Mouse (Mus musculus) intestine, embryonic 16.5 days (tissue): Measurements from ENCODE around the gene Cdk10. TPM values are rescaled to one million over a fixed set of nuclear protein-coding genes. Genes with fewer than 3 reads are reported as not detected.
"Not testable (repeated sequence)": the region's sequence is repeated elsewhere in the genome, so short reads cannot be mapped to it uniquely, and the experiment has no call there.

Source experiments
- ATAC-seq: fragments of 200-750 bp; cut with Nextera tagmentation; 2 replicates; pipeline ENCODE4 v1.8.0; 2017; ENCODE audit warnings: moderate TSS enrichment, moderate library complexity
- H3K27ac ChIP-seq: fragments of 300-500 bp; sonication (generic); 2 replicates; pipeline ENCODE4 v1.5.1; 2014; ENCODE audit warnings: mild to moderate bottlenecking, low read length
- H3K27me3 ChIP-seq: fragments of 300-500 bp; sonication (generic); replicated peaks from 2 replicates; pipeline ENCODE4 v1.6.1; 2014; ENCODE audit warnings: low read length, control low read depth, mixed read lengths; ENCODE audit not compliant: control insufficient read depth, insufficient read depth
- H3K36me3 ChIP-seq: fragments of 300-500 bp; sonication (generic); 2 replicates; pipeline ENCODE4 v1.6.1; 2014; ENCODE audit warnings: low read length, control low read depth; ENCODE audit not compliant: control insufficient read depth, insufficient read depth
- H3K4me1 ChIP-seq: fragments of 300-500 bp; sonication (generic); 2 replicates; pipeline ENCODE4 v1.6.1; 2014; ENCODE audit warnings: low read length, control low read depth, mixed read lengths; ENCODE audit not compliant: control insufficient read depth, insufficient read depth
- H3K4me2 ChIP-seq: fragments of 300-500 bp; sonication (generic); 2 replicates; pipeline ENCODE4 v1.6.1; 2014; ENCODE audit warnings: low read depth, low read length, control low read depth
- H3K4me3 ChIP-seq: fragments of 300-500 bp; sonication (generic); 2 replicates; pipeline ENCODE4 v1.5.1; 2014; ENCODE audit warnings: mild to moderate bottlenecking, low read length
- H3K9ac ChIP-seq: fragments of 300-500 bp; sonication (generic); 2 replicates; pipeline ENCODE4 v1.6.1; 2014; ENCODE audit warnings: low read depth, low read length
- H3K9me3 ChIP-seq: fragments of 300-500 bp; sonication (generic); 2 replicates; pipeline ENCODE4 v1.6.1; 2016; ENCODE audit warnings: low read length, control low read depth; ENCODE audit not compliant: control insufficient read depth
- WGBS: fragments of 180-500 bp; shearing (Covaris S2); extraction: QIAGEN DNeasy Blood & Tissue Kit; methylation state at CpG from one replicate; pipeline ENCODE4 v1.1.7; 2014; 5-methylcytosine and 5-hydroxymethylcytosine counted together
- polyA plus RNA-seq: library from polyadenylated mRNA; unstranded; fragments of >200 nt; fragmentation: Nextera tagmentation; extraction: Ambion mirVana; gene quantifications from 2 replicates; pipeline ENCODE4 v1.2.1, GENCODE M21; 2015

The Cdk10 gene
- 23.7 and 27.8 TPM in 2 replicates for polyA plus RNA-seq

- no peaks in the 10 kb centered on the region for H3K27me3 ChIP-seq
- peaks cover 8% of the 10 kb centered on the region; the same call in 1 of the 2 replicates for H3K4me1 ChIP-seq
- peak within 1 kb of the TSS; percentile 74 for H3K27ac ChIP-seq
- H3K4me2 ChIP-seq = peak within 1 kb of the TSS; percentile 86
- WGBS = 2% methylated on average over 59 of the region's 59 CpGs
- H3K4me3 ChIP-seq = peak within 1 kb of the TSS; percentile 82
- H3K9me3 ChIP-seq = no peaks in the 10 kb centered on the region
- peak; percentile 94 for ATAC-seq
- H3K36me3 ChIP-seq = 0 out of 2 replicates have a peak, but pooled peaks cover 8% of the 10 kb centered on the region
- H3K9ac ChIP-seq = peak within 1 kb of the TSS; percentile 88
Measured at GRCm38 (mm10) chr8:123224278-123225266, at the start of gene Cdk10. Cdk10 (plus strand) TSS chr8:123224842.

GRCm38 (mm10) chr8:123181391-123181790 lies 43.3 kb upstream of the Cdk10 start:
- WGBS = 60% methylated on average over 3 of the region's 3 CpGs
- H3K27ac ChIP-seq = no peak overlapping the region
- no peak overlapping the region for H3K4me3 ChIP-seq
- ATAC-seq = 0 out of 2 replicates have a peak, but pooled peaks have one; percentile 38
- H3K9ac ChIP-seq = no peak overlapping the region
- H3K4me1 ChIP-seq = no peaks in the 10 kb centered on the region
- H3K27me3 ChIP-seq = no peaks in the 10 kb centered on the region
- no peak overlapping the region for H3K4me2 ChIP-seq
- peaks cover 4% of the 10 kb centered on the region for H3K9me3 ChIP-seq
- no peaks in the 10 kb centered on the region for H3K36me3 ChIP-seq

- no peak within 1 kb of the TSS for H3K4me3 ChIP-seq
- no peak for ATAC-seq
- H3K4me2 ChIP-seq = no peak within 1 kb of the TSS
- H3K36me3 ChIP-seq = no peaks in the 10 kb centered on the region
- H3K9me3 ChIP-seq = no peaks in the 10 kb centered on the region
- WGBS = 27% methylated on average over 19 of the region's 19 CpGs
- peaks cover 14% of the 10 kb centered on the region for H3K4me1 ChIP-seq
- H3K27ac ChIP-seq = peak within 1 kb of the TSS; percentile 23
- peak within 1 kb of the TSS; percentile 43 for H3K9ac ChIP-seq
- no peaks in the 10 kb centered on the region for H3K27me3 ChIP-seq
Measured at GRCm38 (mm10) chr8:123185566-123186409, 38.9 kb upstream of the Cdk10 start, which contains the start of gene Dpep1. Dpep1 (plus strand) TSS chr8:123186242.

DNA sequence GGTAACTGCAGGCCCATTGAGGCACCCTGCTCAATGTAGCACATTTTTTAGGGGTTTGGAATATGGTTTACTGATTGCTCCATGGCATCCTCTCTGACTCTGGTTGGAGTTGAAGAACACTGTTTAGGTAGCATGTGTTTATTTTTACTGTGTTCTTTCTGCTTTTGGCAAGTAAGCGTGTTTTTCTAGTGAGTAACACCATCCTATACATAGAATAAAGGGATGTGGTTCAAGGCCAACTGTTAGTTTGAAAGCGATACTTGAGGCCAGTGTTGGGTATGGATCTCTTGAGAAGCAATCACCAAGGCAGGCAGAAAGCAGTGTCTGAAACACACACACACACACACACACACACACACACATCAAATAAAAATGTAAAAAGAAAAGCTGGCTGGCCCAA lies 36.6 kb upstream of the Cdk10 start:
- ATAC-seq = no peak
- Histone ChIP-seq H3K9me3 (no peaks in the 10 kb centered on the region), H3K4me1 (peaks cover 20% of the 10 kb centered on the region), H3K27me3 (no peaks in the 10 kb centered on the region), H3K27ac (no peak overlapping the region), H3K4me2 (no peak overlapping the region), H3K9ac (no peak overlapping the region), H3K36me3 (no peaks in the 10 kb centered on the region), H3K4me3 (no peak overlapping the region)
- WGBS = 79% methylated on average over 2 of the region's 2 CpGs

GRCm38 (mm10) chr8:123188841-123189240 lies 35.8 kb upstream of the Cdk10 start:
- 59% methylated on average over 7 of the region's 7 CpGs for WGBS
- no peaks in the 10 kb centered on the region for H3K36me3 ChIP-seq
- H3K4me2 ChIP-seq = no peak overlapping the region
- peaks cover 20% of the 10 kb centered on the region for H3K4me1 ChIP-seq
- no peak for ATAC-seq
- H3K9me3 ChIP-seq = no peaks in the 10 kb centered on the region
- no peak overlapping the region for H3K9ac ChIP-seq
- no peaks in the 10 kb centered on the region for H3K27me3 ChIP-seq
- no peak overlapping the region for H3K27ac ChIP-seq
- H3K4me3 ChIP-seq = no peak overlapping the region

- H3K9me3 ChIP-seq = no peaks in the 10 kb centered on the region
- peak overlapping the region; percentile 46 for H3K4me2 ChIP-seq
- H3K36me3 ChIP-seq = no peaks in the 10 kb centered on the region
- 0 out of 2 replicates have a peak overlapping the region, but pooled peaks have one; percentile 2 for H3K4me3 ChIP-seq
- H3K4me1 ChIP-seq = peaks cover 25% of the 10 kb centered on the region
- H3K27me3 ChIP-seq = no peaks in the 10 kb centered on the region
- peak; percentile 49 for ATAC-seq
- WGBS = 3% methylated on average over 9 of the region's 9 CpGs
- H3K9ac ChIP-seq = peak overlapping the region; percentile 53
- peak overlapping the region; percentile 41; the same call in 1 of the 2 replicates for H3K27ac ChIP-seq
Measured at GRCm38 (mm10) chr8:123190678-123191077, 34.0 kb upstream of the Cdk10 start.

DNA sequence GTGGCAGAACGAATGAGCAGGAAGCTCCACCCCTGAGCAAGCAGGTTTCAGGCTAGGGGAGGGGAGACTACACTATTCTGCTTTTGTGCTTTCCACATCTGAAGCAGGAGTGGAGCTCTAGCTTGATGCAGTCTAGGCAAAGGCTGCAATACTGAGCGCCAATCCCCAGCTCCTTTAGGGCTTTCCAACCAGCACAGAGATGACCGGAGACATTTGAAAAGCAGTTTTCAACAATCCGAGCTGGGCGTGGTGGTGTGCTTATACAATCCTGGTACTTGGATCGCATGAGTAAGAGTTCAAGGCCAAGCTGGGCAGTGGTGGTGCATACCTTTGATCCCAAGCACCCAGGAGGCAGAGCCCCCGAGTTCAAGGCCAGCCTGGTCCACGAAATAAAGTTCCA lies 32.7 kb upstream of the Cdk10 start:
- whole genome bisulfite sequencing = 48% methylated on average over 8 of the region's 8 CpGs
- Histone ChIP-seq H3K4me3 (no peak overlapping the region), H3K27me3 (no peaks in the 10 kb centered on the region), H3K36me3 (no peaks in the 10 kb centered on the region), H3K27ac (peak overlapping the region; percentile 11), H3K9me3 (no peaks in the 10 kb centered on the region), H3K4me1 (peaks cover 25% of the 10 kb centered on the region), H3K9ac (no peak overlapping the region), H3K4me2 (no peak overlapping the region)
- no peak; the same call in 1 of the 2 replicates for ATAC-seq

GRCm38 (mm10) chr8:123193771-123194170 lies 30.9 kb upstream of the Cdk10 start:
- 72% methylated on average over 9 of the region's 9 CpGs for WGBS
- Histone ChIP-seq H3K27ac (peak overlapping the region; percentile 4; the same call in 1 of the 2 replicates), H3K4me2 (peak overlapping the region; percentile 14; the same call in 1 of the 2 replicates), H3K27me3 (no peaks in the 10 kb centered on the region), H3K4me3 (no peak overlapping the region), H3K9me3 (no peaks in the 10 kb centered on the region), H3K36me3 (no peaks in the 10 kb centered on the region), H3K4me1 (peaks cover 21% of the 10 kb centered on the region), H3K9ac (0 out of 2 replicates have a peak overlapping the region, but pooled peaks have one; percentile 2)
- peak; percentile 37 for ATAC-seq

GRCm38 (mm10) chr8:123197016-123197415 lies 27.6 kb upstream of the Cdk10 start:
- 72% methylated on average over 5 of the region's 5 CpGs for WGBS
- not testable (repeated sequence) for H3K36me3 ChIP-seq
- 0 out of 2 replicates have a peak, but pooled peaks have one; percentile 34 for ATAC-seq

More at GRCm38 (mm10) chr8:123197016-123197415, 27.6 kb upstream of the Cdk10 start:
- not testable (repeated sequence) for H3K4me3 ChIP-seq, H3K4me2 ChIP-seq, H3K27ac ChIP-seq, H3K27me3 ChIP-seq, H3K4me1 ChIP-seq, H3K9me3 ChIP-seq, H3K9ac ChIP-seq
